Mouse (Mus musculus): ENCODE data around the gene Plxnd1. TPM values are rescaled to one million over a fixed set of nuclear protein-coding genes. Genes with fewer than 3 reads are reported as not detected.

The Plxnd1 gene
- total and polyA plus RNA-seq, 2 experiments from 2014 or later: 8.2 to 31.2 TPM

GRCm38 (mm10) chr6:115968700-115969099 is 26.1 kb downstream of the Plxnd1 start:
- H3K27me3 ChIP-seq (ENCODE audit: insufficient read depth, low read length): no peaks in the 10 kb centered on the region
- peak overlapping the region; percentile 29; the same call in 1 of the 2 replicates for H3K27ac ChIP-seq
- H3K9ac ChIP-seq (replicated peaks; ENCODE audit: low read length): no peak overlapping the region
- H3K4me1 ChIP-seq (ENCODE audit: insufficient read depth, low read length): peaks cover 11% of the 10 kb centered on the region; the same call in 1 of the 2 replicates
- H3K4me3 ChIP-seq (ENCODE audit: low read length): no peak overlapping the region
- H3K9me3 ChIP-seq (ENCODE audit: low read length): no peaks in the 10 kb centered on the region
- WGBS: 63% methylated on average over 6 of the region's 6 CpGs
- DNase-seq (ENCODE audit: low spot score): peak; percentile 69
- H3K36me3 ChIP-seq (ENCODE audit: insufficient read depth, low read length): no peaks in the 10 kb centered on the region
- no peak for TF ChIP-seq CTCF (IDR thresholded peaks at IDR 0.05; ENCODE audit: low read depth)
- H3K4me2 ChIP-seq (ENCODE audit: low read depth, low read length): no peak overlapping the region
- ATAC-seq: peak; percentile 57; the same call in 1 of the 2 replicates

GRCm38 (mm10) chr6:115968086-115968485 is 26.7 kb downstream of the Plxnd1 start:
- Histone ChIP-seq H3K36me3 (ENCODE audit: insufficient read depth, low read length) (no peaks in the 10 kb centered on the region), H3K27me3 (ENCODE audit: insufficient read depth, low read length) (no peaks in the 10 kb centered on the region), H3K9me3 (ENCODE audit: low read length) (no peaks in the 10 kb centered on the region), H3K4me2 (ENCODE audit: low read depth, low read length) (no peak overlapping the region), H3K9ac (replicated peaks; ENCODE audit: low read length) (no peak overlapping the region), H3K4me3 (ENCODE audit: low read length) (no peak overlapping the region), H3K27ac (peak overlapping the region; percentile 29), H3K4me1 (ENCODE audit: insufficient read depth, low read length) (peaks cover 11% of the 10 kb centered on the region; the same call in 1 of the 2 replicates)
- peak; percentile 72 for DNase-seq (ENCODE audit: low spot score)
- 0 out of 2 replicates have a peak, but pooled peaks have one; percentile 22 for ATAC-seq
- no peak for TF ChIP-seq CTCF (IDR thresholded peaks at IDR 0.05; ENCODE audit: low read depth)
- WGBS: 53% methylated on average over 5 of the region's 5 CpGs

GRCm38 (mm10) chr6:115967291-115967880 is 27.4 kb downstream of the Plxnd1 start:
- H3K27me3 ChIP-seq (ENCODE audit: insufficient read depth, low read length): no peaks in the 10 kb centered on the region
- H3K9me3 ChIP-seq (ENCODE audit: low read length): no peaks in the 10 kb centered on the region
- H3K4me3 ChIP-seq (ENCODE audit: low read length): no peak overlapping the region
- ATAC-seq (no peak), DNase-seq (ENCODE audit: low spot score) (no peak)
- no peaks in the 10 kb centered on the region for H3K36me3 ChIP-seq (ENCODE audit: insufficient read depth, low read length)
- peak overlapping the region; percentile 12; the same call in 1 of the 2 replicates for H3K27ac ChIP-seq
- H3K4me2 ChIP-seq (ENCODE audit: low read depth, low read length): no peak overlapping the region
- WGBS: 82% methylated on average over 15 of the region's 15 CpGs
- no peak for TF ChIP-seq CTCF (IDR thresholded peaks at IDR 0.05; ENCODE audit: low read depth)
- peaks cover 9% of the 10 kb centered on the region; the same call in 1 of the 2 replicates for H3K4me1 ChIP-seq (ENCODE audit: insufficient read depth, low read length)
- H3K9ac ChIP-seq (replicated peaks; ENCODE audit: low read length): no peak overlapping the region

- H3K4me2 ChIP-seq (ENCODE audit: low read depth, low read length): no peak overlapping the region
- 89% methylated on average over 19 of the region's 19 CpGs for WGBS
- no peak for TF ChIP-seq CTCF (IDR thresholded peaks at IDR 0.05; ENCODE audit: low read depth)
These were observed 28.4 kb downstream of the Plxnd1 start for GRCm38 (mm10) chr6:115966227-115966966.

GRCm38 (mm10) chr6:115963656-115964055 is 31.1 kb downstream of the Plxnd1 start:
- DNase-seq (ENCODE audit: low spot score): no peak
- Histone ChIP-seq H3K27me3 (ENCODE audit: insufficient read depth, low read length) (no peaks in the 10 kb centered on the region), H3K9ac (replicated peaks; ENCODE audit: low read length) (no peak overlapping the region), H3K36me3 (ENCODE audit: insufficient read depth, low read length) (no peaks in the 10 kb centered on the region), H3K9me3 (ENCODE audit: low read length) (no peaks in the 10 kb centered on the region), H3K4me3 (ENCODE audit: low read length) (no peak overlapping the region), H3K27ac (no peak overlapping the region), H3K4me2 (ENCODE audit: low read depth, low read length) (no peak overlapping the region), H3K4me1 (ENCODE audit: insufficient read depth, low read length) (no peaks in the 10 kb centered on the region)
- no peak for TF ChIP-seq CTCF (IDR thresholded peaks at IDR 0.05; ENCODE audit: low read depth)
- 78% methylated on average over 9 of the region's 9 CpGs for WGBS
- no peak for ATAC-seq

More at GRCm38 (mm10) chr6:115966227-115966966, 28.4 kb downstream of the Plxnd1 start:
- no peak for ATAC-seq
- no peaks in the 10 kb centered on the region for H3K9me3 ChIP-seq (ENCODE audit: low read length)
- DNase-seq (ENCODE audit: low spot score): no peak
- no peak overlapping the region for H3K27ac ChIP-seq
- no peaks in the 10 kb centered on the region for H3K4me1 ChIP-seq (ENCODE audit: insufficient read depth, low read length)
- no peaks in the 10 kb centered on the region for H3K27me3 ChIP-seq (ENCODE audit: insufficient read depth, low read length)
- H3K9ac ChIP-seq (replicated peaks; ENCODE audit: low read length): no peak overlapping the region
- H3K4me3 ChIP-seq (ENCODE audit: low read length): no peak overlapping the region
- H3K36me3 ChIP-seq (ENCODE audit: insufficient read depth, low read length): no peaks in the 10 kb centered on the region

GRCm38 (mm10) chr6:115962439-115963085 is 32.2 kb downstream of the Plxnd1 start:
- Histone ChIP-seq H3K9me3 (ENCODE audit: low read length) (no peaks in the 10 kb centered on the region), H3K4me2 (ENCODE audit: low read depth, low read length) (no peak overlapping the region), H3K27me3 (ENCODE audit: insufficient read depth, low read length) (no peaks in the 10 kb centered on the region), H3K27ac (no peak overlapping the region), H3K9ac (replicated peaks; ENCODE audit: low read length) (no peak overlapping the region), H3K4me3 (ENCODE audit: low read length) (no peak overlapping the region), H3K36me3 (ENCODE audit: insufficient read depth, low read length) (no peaks in the 10 kb centered on the region), H3K4me1 (ENCODE audit: insufficient read depth, low read length) (no peaks in the 10 kb centered on the region)
- DNase-seq (ENCODE audit: low spot score) (no peak), ATAC-seq (0 out of 2 replicates have a peak, but pooled peaks have one; percentile 8)
- peak; percentile 66 for TF ChIP-seq CTCF (IDR thresholded peaks at IDR 0.05; ENCODE audit: low read depth)
- 42% methylated on average over 23 of the region's 23 CpGs for WGBS

Measured in hindbrain, postnatal 0 days (tissue).